Mouse (Mus musculus) Muller cell, postnatal 12 days (primary cell): ENCODE data around the gene Nrxn3.

Experiments used
- DNase-seq: peaks from one replicate; pipeline ENCODE4 v3.0.0-alpha.2; 2015; ENCODE audit errors: inconsistent ontology term

Nrxn3 gene

DNA sequence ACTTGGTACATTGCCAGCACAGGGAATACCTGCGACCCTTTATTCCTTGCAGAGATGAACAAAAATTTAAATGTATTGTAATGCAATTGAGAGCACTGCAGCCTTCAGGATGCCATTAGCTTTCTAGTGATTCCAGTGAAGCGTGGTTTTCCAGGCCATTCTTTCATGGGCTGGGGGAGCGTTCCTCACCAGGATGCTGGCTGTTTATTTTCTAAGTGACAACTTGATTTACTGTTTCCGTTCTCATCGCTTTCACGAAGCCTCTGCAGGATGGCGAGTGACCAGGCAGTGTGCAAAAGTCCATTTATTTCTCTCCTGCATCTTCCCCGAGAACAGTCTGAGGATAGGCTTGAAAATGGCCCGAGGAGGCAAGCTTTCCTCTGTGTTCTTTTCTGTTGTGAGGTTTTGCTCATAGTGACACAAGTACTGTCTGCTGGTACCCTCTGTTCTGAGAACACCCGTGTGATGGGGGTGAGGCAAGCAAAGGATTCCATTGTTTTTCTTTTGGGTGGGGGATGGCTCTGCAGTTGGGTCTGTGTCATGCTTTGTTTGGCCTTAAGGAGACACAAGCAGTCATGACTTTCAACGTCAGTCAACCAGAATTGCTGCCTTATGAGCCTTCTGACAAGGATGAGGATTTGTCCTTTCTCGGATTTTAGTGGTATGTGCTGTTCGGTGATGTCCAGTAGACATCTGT is 457.4 kb downstream of the Nrxn3 start:
- DNase-seq, result no peak

DNA sequence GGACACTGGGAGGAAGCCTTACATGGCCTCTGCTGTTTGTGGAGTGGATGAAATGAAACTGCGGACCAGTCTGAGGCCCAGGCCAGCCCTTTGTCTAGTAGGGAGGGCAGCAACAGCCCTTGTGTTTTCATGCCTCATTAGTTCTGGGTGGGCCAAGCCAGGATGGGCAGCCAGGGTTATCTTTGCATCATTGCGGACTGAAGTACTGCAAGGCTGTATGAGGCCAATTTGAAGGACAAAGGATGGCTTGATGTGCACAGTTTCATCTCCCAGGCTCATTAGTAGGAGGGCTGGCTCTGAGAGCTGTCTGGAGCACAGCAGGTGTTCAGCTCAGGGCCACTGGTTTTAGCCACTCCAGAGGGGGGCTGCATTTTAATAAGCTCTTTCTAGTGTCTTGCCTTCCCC is 458.5 kb downstream of the Nrxn3 start:
- peak; percentile 84 for DNase-seq

DNA sequence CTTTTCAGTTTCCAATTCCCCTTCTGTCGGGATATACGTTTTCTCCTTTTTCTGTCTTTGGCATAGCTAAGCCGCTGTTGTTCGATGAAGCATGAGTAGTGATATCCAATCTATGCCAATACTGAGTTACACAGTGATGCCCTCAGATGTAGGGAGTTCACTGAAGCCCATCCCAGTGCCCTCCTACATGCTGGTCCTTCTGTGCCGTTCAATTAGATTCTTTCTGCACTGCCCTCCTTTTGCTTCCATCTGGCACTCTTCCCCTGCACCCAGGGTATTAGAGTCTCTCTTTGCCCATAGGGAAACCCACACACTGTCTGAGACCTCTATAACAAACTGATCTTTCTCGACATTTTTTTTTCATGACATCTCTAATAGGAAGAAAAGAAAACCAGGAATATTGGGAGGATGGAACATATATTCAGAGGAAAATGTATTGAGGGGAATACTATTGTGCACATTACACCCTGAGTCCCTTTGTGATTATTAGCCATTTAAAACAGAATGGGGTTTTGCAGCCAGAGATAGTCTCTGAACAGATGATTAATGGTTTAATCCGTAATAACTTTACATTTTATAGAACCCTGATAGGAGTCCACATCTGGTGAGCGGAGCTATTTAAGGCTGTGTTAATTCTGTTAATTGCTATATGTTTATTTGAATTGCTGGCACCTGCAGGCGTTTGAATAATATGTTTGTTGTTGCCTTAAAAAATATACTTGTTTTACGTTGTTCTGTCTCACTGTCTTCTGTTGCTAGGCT is 476.3 kb downstream of the Nrxn3 start:
- no peak for DNase-seq

DNA sequence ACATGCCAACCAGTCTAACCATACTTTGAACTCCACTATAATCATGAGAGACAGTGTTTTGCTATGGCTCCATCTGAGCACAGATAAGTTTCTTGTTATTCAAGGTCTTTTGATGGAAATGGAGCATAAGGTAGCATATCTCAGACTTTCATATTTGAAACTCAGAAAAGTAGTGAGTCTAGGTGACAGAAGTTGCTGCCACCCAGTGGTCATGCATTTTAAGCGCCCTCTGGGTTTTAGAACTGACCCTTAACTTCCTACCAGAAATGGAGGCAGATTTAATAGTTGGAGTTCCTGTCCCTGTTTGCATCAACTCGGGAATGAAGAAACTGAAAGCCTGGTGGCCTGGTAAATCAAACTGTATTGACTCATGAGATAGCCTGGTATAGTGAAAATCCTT is 488.9 kb downstream of the Nrxn3 start:
- DNase-seq, result peak; percentile 18

DNA sequence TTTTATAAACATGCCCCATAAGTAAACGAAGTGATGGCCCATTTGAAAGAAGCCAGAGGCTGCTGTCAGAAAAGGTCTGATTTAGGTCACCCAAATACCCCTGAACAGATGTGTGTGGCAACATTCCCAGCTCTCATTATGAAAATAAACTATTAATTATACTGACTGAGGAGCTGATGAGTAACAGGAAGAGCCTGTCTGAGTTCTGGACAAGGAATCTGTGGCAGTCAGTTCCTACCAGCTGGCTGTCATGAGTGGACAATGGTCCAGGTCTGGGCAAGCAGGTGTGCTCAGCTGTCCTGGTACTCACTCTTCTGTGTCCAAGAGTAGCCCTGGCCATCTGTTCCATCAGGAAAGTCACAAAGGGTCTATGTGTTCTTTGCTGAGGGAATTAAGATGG is 517.1 kb downstream of the Nrxn3 start:
- peak; percentile 66 for DNase-seq

DNA sequence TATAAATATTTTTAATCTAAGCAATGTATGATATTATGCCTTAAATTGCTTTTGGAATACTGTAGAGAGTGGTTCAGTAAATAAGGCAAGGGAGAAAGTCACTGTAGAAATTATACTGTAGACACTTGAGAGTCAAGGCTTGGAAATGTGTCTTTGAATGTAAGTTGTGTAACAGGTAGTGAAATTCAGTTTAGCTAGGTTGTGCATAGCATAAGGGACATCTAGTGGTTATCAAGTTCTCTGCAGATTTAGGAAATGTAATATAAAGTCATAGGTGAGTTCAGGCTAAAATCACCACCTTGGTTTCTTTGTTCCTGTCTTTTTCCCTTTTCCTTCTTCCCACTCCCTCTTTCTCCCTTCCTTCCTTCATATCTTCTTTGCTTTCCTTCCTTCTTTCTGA is 518.9 kb downstream of the Nrxn3 start:
- no peak for DNase-seq

DNA sequence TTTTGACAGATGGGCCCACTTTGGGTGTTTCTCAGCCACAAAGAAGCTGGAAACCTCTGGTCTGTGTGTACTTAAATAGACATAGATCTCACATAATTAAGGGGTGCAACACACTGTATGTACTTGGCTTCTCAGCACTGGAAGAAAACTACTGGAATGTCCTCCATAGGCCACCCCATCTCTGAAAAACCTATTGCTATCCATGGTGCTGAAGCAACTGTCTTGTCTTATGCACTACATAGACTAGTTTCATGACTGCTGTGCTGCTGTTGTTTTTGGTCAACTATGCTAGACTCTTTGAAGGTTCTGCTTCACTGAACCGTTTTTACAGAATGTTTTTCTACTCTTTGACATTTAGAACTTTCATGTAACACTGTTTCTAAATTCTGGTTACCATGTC is 519.8 kb downstream of the Nrxn3 start:
- DNase-seq, result no peak

DNA sequence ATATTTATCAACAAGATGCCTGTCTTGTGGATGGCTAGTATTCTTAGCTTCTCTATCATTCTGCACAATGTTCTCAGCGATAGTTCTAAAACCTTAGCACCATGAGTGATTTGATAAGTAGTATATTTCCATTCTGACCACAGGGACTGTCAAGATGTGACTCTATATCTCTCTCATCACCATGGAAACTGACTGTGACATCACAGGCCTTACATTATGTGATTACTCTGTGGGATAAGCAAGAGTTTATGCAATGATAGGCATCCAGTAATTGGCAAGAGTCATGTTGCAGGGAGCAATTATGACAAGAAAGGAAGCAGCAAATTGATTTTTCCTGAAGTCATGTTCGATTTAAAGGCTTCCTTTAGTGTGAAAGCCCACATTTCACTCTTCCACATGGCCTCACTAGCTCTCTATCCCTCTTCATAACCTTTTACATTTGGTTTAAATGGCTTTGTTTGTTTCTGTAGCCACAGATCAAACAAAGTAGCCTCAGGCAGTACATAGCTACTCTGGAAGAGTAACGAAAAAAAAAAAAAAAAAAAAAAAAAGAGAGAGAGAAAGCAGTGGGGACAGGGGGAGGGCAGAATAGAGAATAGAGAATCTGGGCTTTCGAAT is 532.7 kb downstream of the Nrxn3 start:
- peak; percentile 8 for DNase-seq

DNA sequence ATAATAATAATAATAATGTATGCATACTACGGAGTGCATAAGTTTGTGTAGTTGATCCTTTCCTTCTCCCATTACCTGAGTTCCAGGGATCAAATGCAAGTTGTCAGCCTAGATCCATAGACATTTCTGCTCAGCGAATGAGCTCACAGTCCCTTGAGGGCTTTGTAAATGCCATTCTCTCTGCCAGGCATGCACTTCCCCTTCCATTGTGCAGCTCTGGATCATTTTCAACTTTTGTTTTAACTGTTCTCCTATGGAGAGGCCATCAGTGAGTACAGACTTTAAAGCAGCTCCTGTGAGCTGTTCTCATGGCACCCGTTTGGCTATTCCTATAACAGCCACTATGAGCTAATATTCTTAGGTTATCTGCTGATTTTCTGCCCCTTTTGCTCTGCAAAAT is 536.2 kb downstream of the Nrxn3 start:
- DNase-seq, result no peak

DNA sequence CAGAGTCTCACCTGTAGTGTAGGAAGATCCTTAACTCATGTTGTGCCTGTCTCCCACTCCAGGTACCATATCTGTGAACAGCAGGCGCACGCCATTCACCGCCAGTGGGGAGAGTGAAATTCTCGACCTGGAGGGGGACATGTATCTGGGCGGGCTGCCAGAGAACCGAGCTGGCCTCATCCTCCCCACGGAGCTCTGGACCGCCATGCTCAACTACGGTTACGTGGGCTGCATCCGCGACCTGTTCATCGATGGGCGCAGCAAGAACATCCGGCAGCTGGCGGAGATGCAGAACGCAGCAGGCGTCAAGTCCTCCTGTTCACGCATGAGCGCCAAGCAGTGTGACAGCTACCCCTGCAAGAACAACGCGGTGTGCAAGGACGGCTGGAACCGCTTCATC is 537.4 kb downstream of the Nrxn3 start:
- no peak for DNase-seq

DNA sequence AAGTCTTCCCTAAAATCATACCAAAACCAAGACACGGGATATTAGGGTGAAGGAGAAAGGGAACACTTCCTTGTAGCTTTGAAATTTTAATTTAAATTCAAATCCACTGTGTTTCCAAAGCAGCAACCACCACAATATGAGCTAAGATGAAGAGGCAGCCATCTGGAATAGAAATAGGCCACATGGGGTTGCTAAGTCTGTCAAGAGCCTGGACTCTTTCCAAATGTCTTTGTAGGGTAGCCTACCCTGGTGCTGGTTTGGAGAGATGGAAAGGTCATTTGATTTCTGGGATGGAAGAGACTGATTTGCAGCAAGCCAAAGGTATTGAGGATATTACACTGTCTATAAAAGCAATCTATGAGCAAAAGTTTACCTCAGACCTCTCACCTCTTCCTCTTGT is 539.6 kb downstream of the Nrxn3 start:
- DNase-seq, result no peak

DNA sequence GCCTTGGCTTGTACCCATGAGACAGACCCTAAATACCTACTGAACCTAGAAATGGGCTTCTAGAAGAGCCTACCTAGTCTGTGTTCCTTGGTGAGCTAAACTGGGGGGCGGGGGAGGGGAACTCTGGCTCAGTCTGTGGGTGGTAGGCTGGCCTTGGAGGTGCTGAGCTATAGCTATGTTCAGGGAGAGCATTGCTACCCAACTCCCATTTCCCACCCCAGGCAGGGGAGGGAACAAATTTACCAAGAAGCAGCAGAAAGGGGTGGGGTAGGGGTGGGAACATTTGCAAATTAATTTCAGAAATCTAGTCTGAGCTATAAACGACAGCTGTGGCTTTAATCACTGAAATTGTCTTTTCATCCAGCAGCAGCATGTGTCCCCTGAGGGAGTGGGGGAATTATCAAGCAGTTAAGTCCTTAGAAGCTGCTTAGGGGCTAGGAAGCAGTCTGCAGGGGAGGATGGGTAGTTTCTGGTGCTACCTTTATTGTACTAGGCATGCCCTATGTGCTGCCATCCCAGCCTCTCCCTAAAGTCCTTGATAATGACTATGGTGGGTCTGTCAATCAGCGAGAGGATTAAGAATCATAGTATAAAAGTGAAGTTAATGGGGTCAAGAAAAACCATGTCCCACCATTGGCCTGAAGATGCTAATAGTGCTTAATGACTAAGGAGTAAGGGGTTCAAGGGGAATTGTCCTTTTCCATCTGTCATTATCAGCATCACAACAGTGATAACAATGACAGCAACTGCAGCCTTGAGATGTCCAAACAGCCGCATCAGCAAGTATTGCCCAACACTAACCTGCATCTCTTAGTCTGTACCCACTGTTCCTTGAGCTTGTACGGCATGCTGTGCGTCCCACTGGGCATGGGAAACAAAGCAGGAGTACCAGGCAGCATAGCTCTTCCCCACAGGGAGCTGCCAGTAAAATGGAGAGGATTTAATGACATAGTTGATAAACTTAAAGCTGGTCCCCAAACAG is 560.0 kb downstream of the Nrxn3 start:
- no peak for DNase-seq

DNA sequence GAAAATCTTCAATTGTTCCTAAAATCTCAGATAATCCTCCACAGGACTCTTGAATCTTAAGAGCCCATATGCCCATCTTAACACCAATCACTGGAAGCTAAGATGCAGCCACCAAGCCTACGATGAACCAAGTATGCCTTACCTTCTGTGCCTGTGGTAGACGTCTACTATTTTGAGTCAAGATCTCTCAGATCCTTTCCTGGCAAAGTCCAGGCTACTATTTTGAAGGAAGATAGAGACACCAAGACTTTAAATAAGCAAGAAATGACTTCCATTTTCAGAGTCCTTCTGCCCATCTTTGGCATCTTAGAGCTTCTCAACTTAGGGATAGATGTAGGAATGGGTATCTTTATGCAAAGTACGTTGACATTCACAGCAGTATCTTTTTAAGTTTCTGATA is 561.7 kb downstream of the Nrxn3 start:
- DNase-seq, result no peak

DNA sequence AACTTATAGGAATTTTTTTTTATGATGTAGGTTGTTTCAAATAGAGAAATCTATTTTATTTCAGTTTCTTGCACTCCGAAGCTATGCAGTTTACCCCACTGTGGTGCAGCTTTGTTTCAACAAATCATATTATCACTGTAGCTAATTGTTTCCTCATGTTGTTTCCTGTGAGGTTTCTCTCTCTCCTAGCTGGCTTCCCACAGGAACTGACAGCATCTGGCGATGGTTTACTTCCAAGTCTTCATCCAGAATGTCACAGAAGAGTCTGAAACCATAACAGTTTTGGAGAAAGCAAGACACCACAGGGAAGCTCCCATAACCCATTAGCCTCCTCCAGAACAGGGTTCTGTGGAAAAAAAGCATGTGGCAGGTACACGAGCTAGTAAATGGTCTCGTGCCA is 564.4 kb downstream of the Nrxn3 start:
- DNase-seq, result no peak

DNA sequence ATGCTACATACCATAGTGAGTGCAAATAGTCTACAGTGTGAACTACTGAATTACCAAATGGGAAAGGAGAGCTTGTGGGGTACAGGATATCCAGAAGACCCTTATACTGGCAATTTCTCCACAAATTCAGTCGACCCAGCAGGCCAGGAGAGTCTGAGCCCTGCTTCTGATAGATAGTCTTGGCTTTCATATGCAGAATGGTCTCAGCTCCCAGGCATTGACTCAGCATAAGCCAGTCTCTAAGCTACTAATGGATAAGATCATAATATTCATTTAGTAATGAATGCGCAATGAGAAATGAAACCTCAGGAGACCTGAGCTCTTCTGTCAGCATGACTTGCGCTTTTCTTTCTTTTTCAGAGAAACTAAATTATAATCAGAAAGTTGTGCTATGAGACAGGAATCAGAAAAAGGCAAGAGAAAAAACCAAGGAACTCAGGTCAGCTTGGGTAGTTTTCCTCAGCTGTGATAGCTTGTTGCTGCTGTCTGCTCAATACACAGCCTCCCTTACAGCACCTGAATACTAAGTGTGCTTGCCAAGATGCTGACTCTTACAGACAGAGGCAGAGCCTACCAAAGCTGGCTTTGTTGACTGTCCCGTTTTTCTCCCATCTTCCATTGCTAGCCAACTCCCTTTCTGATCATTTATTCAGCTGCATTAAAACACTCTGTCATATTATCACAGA is 567.1 kb downstream of the Nrxn3 start:
- peak; percentile 17 for DNase-seq

DNA sequence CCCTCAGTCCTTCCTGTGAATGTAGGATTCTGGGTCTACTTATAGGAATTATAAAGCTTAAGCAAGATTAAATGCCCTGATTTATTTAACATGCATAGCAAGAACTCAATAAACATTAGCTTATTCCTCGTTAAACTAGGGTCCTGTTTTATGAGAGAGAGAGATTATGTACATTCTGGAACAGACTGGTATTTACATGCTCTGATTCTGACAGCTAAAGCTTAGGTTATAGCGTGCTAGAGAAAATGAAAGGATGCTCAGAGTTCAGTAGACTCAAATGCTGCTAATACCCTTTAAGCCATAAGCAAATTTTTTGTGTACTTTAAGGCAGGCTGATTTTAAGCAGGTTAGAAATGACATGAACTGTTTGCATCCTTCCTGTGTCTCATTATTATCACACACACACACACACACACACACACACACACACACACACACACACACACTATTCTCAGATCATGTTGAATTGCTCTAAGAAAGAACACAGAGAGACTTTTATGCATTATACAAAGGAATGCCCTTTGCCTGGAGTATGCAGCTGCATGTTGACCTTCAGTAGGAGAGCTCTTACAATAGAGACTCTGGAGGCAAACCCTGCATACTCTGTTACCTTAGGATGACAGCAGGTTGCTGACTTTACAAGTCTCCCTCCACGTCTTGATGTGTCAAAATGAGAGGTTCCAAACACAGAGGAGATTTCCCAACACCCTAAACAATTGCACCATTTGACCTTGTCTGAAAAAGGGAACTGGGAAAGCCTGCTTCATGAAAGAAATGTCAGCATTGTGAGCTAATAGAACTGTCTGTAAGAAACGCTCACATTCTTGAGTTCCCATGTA is 568.3 kb downstream of the Nrxn3 start:
- DNase-seq, result peak; percentile 12

DNA sequence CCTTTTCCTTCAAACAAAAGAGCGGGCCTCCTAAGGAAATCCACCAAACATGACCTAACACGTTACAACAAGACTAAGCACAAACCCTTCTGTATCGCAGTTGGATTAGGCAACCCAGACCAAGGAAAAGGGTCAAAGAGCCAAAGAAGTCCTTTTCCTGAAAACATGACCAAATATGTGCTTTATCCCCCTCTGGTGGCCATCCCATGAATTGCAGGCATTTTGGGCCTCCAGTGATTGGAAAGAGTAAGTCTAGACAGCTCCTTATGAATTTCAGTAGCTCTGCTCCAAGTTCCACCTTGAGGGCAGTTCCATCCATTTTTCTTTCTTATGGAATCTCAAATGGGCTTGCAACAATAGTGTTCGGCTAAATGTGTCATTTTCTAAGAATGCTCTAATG is 579.3 kb downstream of the Nrxn3 start:
- DNase-seq, result peak; percentile 31

DNA sequence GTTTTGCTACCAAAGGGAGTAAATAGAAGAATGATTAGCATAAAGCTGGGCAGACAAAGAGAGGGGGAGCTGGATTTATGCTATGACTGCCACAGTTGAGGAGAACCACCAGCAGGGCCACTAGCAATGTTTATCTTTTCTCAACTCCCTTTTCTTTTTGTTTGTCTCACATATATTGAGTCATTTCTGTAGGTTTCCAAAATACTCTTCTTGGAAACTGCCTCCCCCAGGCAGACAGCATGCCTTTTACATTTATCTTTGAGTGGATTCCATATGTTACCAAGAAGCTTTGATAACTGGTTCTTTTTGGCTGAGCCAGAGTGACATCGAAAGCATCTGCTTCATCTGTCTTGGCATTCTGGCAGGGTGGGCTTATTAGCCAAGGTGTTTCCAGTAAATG is 587.5 kb downstream of the Nrxn3 start:
- DNase-seq, result no peak

DNA sequence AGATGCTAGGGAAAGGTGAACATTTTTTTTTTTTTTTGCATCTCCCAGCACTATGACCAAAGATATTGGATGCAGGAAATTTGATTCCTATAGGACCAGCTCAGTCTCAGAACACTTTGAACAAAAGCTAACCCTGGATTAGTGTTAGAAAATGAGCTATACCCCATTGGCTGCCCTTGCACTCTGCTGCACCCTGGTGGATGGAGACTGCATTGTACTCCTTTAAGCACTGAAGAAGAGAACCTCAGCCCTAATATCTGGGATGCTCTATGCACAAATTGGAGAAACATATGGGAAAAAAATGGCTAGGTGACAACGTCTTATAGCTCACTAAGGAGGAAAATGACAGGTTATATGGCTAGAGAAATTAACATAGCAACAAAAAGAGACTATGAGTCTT is 589.9 kb downstream of the Nrxn3 start:
- DNase-seq, result no peak

DNA sequence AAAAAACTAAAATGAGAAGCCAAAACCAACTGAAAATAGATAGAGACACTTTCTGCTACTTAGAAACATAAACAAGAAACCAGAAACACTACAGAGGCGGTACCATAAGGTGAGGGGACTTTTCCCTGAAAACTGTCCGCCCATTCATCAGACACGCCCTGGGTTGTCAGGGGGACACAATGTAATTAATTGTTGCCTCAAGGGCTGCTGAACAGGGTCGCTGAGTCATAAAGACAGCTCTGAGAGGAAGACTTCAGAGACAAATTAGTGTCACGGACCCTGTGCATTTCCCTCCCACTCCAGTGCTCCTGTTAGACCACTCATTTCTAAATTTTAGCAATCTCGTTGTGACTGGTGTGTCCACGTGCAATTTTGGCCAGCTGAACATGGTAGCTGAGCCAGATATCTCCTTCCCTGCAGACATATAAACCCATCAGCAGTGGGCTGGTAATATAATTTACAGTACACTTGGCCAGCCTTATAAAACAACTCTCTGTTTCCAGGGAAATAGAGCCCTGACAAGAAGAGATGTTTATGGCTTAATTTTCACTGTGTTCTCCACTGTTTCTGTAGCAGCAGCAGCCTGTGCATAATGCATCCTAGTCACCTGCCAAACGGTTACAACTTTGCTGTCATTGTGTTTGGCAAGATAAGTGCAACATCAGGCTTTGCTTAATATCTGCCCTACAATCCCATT is 603.3 kb downstream of the Nrxn3 start:
- peak; percentile 30 for DNase-seq
